Mouse (Mus musculus) B cell, adult (primary cell): ENCODE measurements around the gene 2310022A10Rik. TPM values are rescaled to one million over a fixed set of nuclear protein-coding genes. Genes with fewer than 3 reads are reported as not detected.

Source experiments
- total RNA-seq: library from RNA; stranded (reverse); gene quantifications from 4 replicates; pipeline ENCODE4 v1.2.4, GENCODE M21; 2023; ENCODE audit not compliant: inconsistent age

Gene 2310022A10Rik
- 20.9 to 32.4 TPM (median 26.2 TPM) in 4 replicates for total RNA-seq

DNA sequence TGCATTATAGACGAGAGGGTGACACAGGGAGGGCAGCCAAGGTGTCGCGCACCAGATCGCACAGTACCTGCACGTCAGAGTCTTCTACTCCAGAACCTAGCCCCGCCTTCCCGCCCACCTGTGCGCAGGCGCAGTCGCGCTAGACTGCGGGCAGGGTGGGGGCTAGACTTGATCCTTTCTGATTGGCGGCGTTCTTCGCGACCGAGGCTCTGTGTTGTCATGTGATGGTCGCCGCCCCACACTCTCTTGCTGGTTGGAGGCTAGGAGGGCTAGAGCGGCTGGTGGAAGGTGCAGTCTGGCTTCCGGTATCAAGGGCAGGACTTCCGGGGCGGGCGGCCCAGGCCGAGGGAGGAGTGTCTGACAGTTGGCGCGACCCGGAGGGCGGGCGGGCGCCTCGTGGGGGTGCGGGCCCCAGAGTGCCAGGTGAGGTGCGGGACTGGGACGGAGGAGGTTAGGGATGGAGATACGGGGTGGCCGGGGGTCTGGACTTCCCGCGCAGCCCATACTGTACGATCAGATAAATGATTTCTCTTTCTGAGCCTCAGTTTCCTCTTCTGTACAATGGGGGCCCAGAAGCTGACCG lies at the start of gene 2310022A10Rik, which contains the start of gene Pld3:
Gene 2310022A10Rik (plus strand): TSS at position 303 of the 583 bp plus-strand sequence.
Gene Pld3 (minus strand): TSS at position 288 of the 583 bp plus-strand sequence.

DNA sequence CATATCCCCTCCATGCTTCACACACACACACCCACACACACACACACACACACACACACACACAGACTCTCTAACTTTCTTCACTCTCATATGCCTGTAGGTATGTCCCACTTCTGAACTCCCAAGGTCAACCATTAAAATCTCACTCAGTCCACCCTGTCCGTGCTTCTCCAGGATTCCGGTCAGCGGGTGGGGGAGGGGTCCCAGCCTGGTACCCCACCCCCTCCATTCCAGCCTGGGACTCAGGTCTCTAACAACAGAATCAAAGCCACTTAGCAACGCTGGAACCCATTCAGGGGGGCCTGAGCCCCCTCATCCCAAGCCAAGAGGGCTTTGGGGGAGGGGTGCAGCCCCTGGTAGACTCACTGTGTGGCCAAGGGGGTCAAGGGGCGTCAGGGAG lies 30.1 kb upstream of the 2310022A10Rik start, which contains the start of gene Hipk4:
Gene Hipk4 (plus strand): TSS at position 301 of the 400 bp plus-strand sequence.

GRCm38 (mm10) chr7:27591266-27592216 lies 38.5 kb downstream of the 2310022A10Rik start, which contains the start of gene Akt2:
Gene Akt2 (plus strand): TSS chr7:27591552.

Other genes starting within 250 kb of the 2310022A10Rik start
- 0.87 to 0.97 TPM (median 0.93 TPM) in 4 replicates for gene Ltbp4, start 215.5 kb upstream of the 2310022A10Rik start, total RNA-seq
- 87.2 to 119 TPM (median 99.9 TPM) in 4 replicates for gene Shkbp1, start 197.2 kb upstream of the 2310022A10Rik start, total RNA-seq
- not detected in 4 replicates for gene Gm20479, start 195.8 kb upstream of the 2310022A10Rik start, total RNA-seq
- 0.16 to 0.55 TPM (median 0.27 TPM) in 3 of 4 replicates, not detected in the other for gene Sptbn4, start 105.5 kb upstream of the 2310022A10Rik start, total RNA-seq
- gene Blvrb, start 105.3 kb upstream of the 2310022A10Rik start, total RNA-seq: 75.0 to 85.2 TPM (median 79.0 TPM) in 4 replicates
- 14.7 to 18.5 TPM (median 17.4 TPM) in 4 replicates for gene Sertad3, start 79.5 kb upstream of the 2310022A10Rik start, total RNA-seq
- gene Sertad1, start 66.3 kb upstream of the 2310022A10Rik start, total RNA-seq: 31.6 to 37.1 TPM (median 34.2 TPM) in 4 replicates
- 0.19 to 0.54 TPM (median 0.30 TPM) in 4 replicates for gene Prx, start 53.9 kb upstream of the 2310022A10Rik start, total RNA-seq
- not detected in 4 replicates for gene Hipk4, start 30.0 kb upstream of the 2310022A10Rik start, total RNA-seq
- 68.5 to 87.0 TPM (median 74.4 TPM) in 4 replicates for gene Pld3, start within 50 bp of the 2310022A10Rik start, total RNA-seq
- gene Akt2, start 38.3 kb downstream of the 2310022A10Rik start, total RNA-seq: 99.7 to 109 TPM (median 105 TPM) in 4 replicates
- gene Ttc9b, start 100.7 kb downstream of the 2310022A10Rik start, total RNA-seq: not detected in 4 replicates
- 13.9 to 17.6 TPM (median 15.9 TPM) in 4 replicates for gene Map3k10, start 121.4 kb downstream of the 2310022A10Rik start, total RNA-seq
- 0.83 to 2.7 TPM (median 1.5 TPM) in 4 replicates for gene Zfp607b, start 136.1 kb downstream of the 2310022A10Rik start, total RNA-seq
- gene Zfp60, start 178.2 kb downstream of the 2310022A10Rik start, total RNA-seq: 12.9 to 15.2 TPM (median 14.2 TPM) in 4 replicates